Mouse (Mus musculus): Measurements from ENCODE around the gene Dnajc8.

Gene Dnajc8

GRCm38 (mm10) chr4:132535406-132536121, at the start of gene Dnajc8:
TSS of gene Dnajc8 (plus strand) at chr4:132535550.
- peak; percentile 96 for DNase-seq (ENCODE audit: low read depth, low spot score)

GRCm38 (mm10) chr4:132488521-132488920, 46.8 kb upstream of the Dnajc8 start:
- DNase-seq (ENCODE audit: low read depth, low spot score): no peak

- no peak for DNase-seq (ENCODE audit: low read depth, low spot score)
Measured at GRCm38 (mm10) chr4:132488976-132489375, 46.4 kb upstream of the Dnajc8 start.

- no peak for DNase-seq (ENCODE audit: low read depth, low spot score)
Measured at GRCm38 (mm10) chr4:132490273-132491010, 44.9 kb upstream of the Dnajc8 start.

- DNase-seq (ENCODE audit: low read depth, low spot score): no peak
Measured at GRCm38 (mm10) chr4:132491057-132491456, 44.3 kb upstream of the Dnajc8 start.

GRCm38 (mm10) chr4:132491748-132492147, 43.6 kb upstream of the Dnajc8 start:
- DNase-seq (ENCODE audit: low read depth, low spot score): no peak

- peak; percentile 18 for DNase-seq (ENCODE audit: low read depth, low spot score)
Measured at GRCm38 (mm10) chr4:132492178-132493060, 42.9 kb upstream of the Dnajc8 start.

- DNase-seq (ENCODE audit: low read depth, low spot score): peak; percentile 35
Measured at GRCm38 (mm10) chr4:132494271-132494918, 41.0 kb upstream of the Dnajc8 start.

GRCm38 (mm10) chr4:132501639-132502038, 33.7 kb upstream of the Dnajc8 start:
- no peak for DNase-seq (ENCODE audit: low read depth, low spot score)

- no peak for DNase-seq (ENCODE audit: low read depth, low spot score)
Measured at GRCm38 (mm10) chr4:132503344-132503743, 32.0 kb upstream of the Dnajc8 start.

GRCm38 (mm10) chr4:132505034-132505738, 30.2 kb upstream of the Dnajc8 start:
- DNase-seq (ENCODE audit: low read depth, low spot score): no peak

GRCm38 (mm10) chr4:132505800-132506199, 29.6 kb upstream of the Dnajc8 start:
- DNase-seq (ENCODE audit: low read depth, low spot score): no peak

- DNase-seq (ENCODE audit: low read depth, low spot score): no peak
Measured at GRCm38 (mm10) chr4:132506250-132506649, 29.1 kb upstream of the Dnajc8 start.

- DNase-seq (ENCODE audit: low read depth, low spot score): no peak
Measured at GRCm38 (mm10) chr4:132507210-132507609, 28.1 kb upstream of the Dnajc8 start.

GRCm38 (mm10) chr4:132509621-132510296, 25.6 kb upstream of the Dnajc8 start:
- peak; percentile 81 for DNase-seq (ENCODE audit: low read depth, low spot score)

- peak; percentile 99 for DNase-seq (ENCODE audit: low read depth, low spot score)
Measured at GRCm38 (mm10) chr4:132510352-132510798, 25.0 kb upstream of the Dnajc8 start, which contains the start of gene Sesn2. TSS of gene Sesn2 (minus strand) at chr4:132510501.

- no peak for DNase-seq (ENCODE audit: low read depth, low spot score)
Measured at GRCm38 (mm10) chr4:132512080-132512479, 23.3 kb upstream of the Dnajc8 start.

GRCm38 (mm10) chr4:132513395-132514273, 21.7 kb upstream of the Dnajc8 start:
- peak; percentile 24 for DNase-seq (ENCODE audit: low read depth, low spot score)

GRCm38 (mm10) chr4:132514555-132515135, 20.7 kb upstream of the Dnajc8 start:
- peak; percentile 89 for DNase-seq (ENCODE audit: low read depth, low spot score)
